Mouse (Mus musculus): ENCODE results near the gene Abr. TPM values are rescaled to one million over a fixed set of nuclear protein-coding genes. Genes with fewer than 3 reads are reported as not detected.

Gene Abr
- polyA plus RNA-seq, 1 experiment from 2014 or later: 76.2 TPM

DNA sequence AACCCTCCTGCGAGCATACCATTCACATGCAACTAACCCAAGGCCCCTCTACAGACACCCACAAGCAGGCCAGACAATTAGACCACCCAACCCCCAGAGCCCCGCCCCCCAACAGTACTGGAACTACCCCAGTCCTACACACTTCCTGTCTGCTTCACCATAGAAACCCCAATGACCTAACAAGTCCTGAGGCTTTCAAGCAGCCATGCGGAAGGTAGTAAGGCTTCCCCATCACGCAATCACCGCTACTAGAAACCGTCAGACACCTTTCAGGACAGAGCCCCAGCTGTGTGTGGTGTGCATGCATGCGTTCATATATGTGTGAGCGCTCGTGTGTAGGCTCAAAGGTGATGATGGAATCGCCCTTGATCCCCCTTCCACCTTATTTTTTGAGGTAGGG, 165.2 kb downstream of the Abr start:
- Histone ChIP-seq H3K27me3 (replicated peaks) (no peaks in the 10 kb centered on the region), H3K9me3 (no peaks in the 10 kb centered on the region), H3K9ac (no peak overlapping the region), H3K4me3 (no peak overlapping the region), H3K4me2 (replicated peaks) (no peak overlapping the region), H3K36me3 (peaks cover 60% of the 10 kb centered on the region), H3K4me1 (peaks cover 14% of the 10 kb centered on the region; the same call in 1 of the 2 replicates), H3K27ac (no peak overlapping the region)
- peak; percentile 38; the same call in 1 of the 2 replicates for ATAC-seq (ENCODE audit: low FRiP score, low read depth)
- 68% methylated on average over 10 of the region's 10 CpGs for WGBS

DNA sequence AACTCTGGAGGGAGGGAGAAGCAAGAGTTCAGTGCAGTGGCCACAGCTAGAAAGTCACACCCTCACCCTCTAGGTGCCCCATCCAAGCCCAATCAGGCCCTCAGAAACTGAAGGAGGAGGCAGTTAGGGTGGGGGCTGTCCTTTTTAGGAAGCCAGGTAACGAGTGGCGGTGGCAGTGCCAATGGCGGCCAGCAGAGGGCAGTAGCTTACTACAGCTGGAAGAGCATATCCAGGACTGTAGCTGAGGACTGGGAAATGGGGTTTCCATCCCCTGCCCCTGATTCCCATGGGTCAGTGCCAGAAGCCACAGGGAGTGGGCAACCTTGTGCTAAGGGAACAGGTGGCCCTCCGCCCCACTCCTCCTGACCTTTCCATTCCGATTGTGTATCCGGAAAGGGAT, 165.9 kb downstream of the Abr start:
- Histone ChIP-seq H3K4me3 (no peak overlapping the region), H3K27me3 (replicated peaks) (no peaks in the 10 kb centered on the region), H3K9me3 (no peaks in the 10 kb centered on the region), H3K27ac (no peak overlapping the region), H3K4me1 (peaks cover 7% of the 10 kb centered on the region; the same call in 1 of the 2 replicates), H3K4me2 (replicated peaks) (no peak overlapping the region), H3K36me3 (peaks cover 58% of the 10 kb centered on the region), H3K9ac (no peak overlapping the region)
- peak; percentile 57 for ATAC-seq (ENCODE audit: low FRiP score, low read depth)
- 13% methylated on average over 6 of the region's 6 CpGs for WGBS

DNA sequence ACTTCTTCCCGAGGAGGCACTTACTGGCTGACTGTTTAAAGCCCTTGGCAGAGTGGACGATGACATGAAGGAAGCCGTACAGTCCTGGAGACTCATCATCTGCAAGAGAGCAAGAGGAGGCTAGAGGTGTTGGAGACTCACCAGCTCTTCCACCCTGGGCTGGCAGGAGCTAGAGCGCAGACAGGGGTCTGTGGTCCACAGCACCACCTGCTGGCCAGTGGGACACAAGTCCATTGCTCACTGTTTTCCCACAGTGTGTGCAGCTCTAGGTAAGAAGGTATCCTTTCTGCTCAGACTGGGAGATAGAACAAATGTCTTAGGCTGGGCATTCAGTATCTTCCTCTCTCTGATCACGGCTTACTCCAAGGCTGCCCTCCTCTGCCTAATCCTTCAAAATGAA, 167.6 kb downstream of the Abr start:
- Histone ChIP-seq H3K36me3 (peaks cover 47% of the 10 kb centered on the region), H3K4me2 (replicated peaks) (no peak overlapping the region), H3K9me3 (no peaks in the 10 kb centered on the region), H3K27me3 (replicated peaks) (no peaks in the 10 kb centered on the region), H3K9ac (no peak overlapping the region), H3K27ac (no peak overlapping the region), H3K4me1 (peaks cover 20% of the 10 kb centered on the region), H3K4me3 (no peak overlapping the region)
- ATAC-seq (ENCODE audit: low FRiP score, low read depth): no peak
- 65% methylated on average over 5 of the region's 5 CpGs for WGBS

DNA sequence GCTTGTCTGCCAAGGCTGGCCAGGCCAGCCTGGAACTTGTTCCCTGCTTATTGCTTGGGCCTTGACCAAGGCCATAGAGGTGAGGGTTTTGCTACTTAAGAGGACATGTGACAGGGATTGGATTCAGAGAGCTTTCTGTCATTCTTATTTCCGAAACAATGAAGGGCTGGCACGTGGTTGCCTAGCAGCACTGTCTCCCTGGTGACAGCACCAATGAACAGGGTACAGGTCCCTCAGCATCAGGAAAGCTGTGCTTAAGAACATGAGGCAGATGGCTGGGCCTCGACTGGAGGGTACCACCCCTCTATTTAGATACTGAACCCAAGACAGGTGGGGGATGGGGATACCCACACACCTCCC, 171.9 kb downstream of the Abr start:
- Histone ChIP-seq H3K27ac (peak overlapping the region; percentile 88), H3K4me3 (no peak overlapping the region), H3K36me3 (peaks cover 30% of the 10 kb centered on the region), H3K9ac (peak overlapping the region; percentile 22; the same call in 1 of the 2 replicates), H3K4me1 (peaks cover 53% of the 10 kb centered on the region), H3K9me3 (no peaks in the 10 kb centered on the region), H3K4me2 (replicated peaks) (peak overlapping the region; percentile 44), H3K27me3 (replicated peaks) (no peaks in the 10 kb centered on the region)
- WGBS: 8% methylated on average over 3 of the region's 3 CpGs
- peak; percentile 86 for ATAC-seq (ENCODE audit: low FRiP score, low read depth)

DNA sequence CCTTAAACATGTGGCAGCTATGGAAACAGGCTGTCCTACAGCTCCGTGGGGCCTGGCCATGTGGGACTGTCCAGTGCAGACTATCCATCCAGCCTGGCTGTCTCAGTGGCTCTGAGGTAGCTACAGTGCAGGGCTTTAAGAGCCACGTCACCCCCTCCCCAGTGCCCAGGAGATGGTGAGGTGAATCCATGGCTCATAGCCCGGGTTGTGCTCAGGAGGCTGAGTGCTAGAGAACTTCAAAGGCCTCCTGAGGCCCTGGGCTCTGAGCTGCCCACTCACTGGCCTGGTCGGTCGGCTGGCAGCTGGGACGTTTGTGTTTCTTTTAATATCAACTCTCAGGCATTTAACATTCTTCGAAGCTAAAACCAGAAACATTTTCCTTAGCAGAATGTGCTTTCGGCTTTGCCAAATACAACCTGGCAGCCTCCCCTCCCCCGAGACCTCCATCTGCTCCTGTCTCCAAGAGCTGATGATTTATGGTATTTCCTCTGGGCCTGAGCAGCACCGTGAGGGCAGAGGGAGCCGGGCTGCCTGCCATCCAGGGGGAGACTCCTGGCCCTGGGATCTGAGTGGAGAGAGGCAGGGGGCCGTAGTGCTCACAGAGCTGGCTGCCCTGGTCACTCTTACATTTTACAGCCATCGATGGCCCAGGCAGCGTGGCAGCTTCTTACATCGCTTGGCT, 172.5 kb downstream of the Abr start:
- Histone ChIP-seq H3K9ac (peak overlapping the region; percentile 22), H3K27me3 (replicated peaks) (no peaks in the 10 kb centered on the region), H3K9me3 (no peaks in the 10 kb centered on the region), H3K36me3 (peaks cover 28% of the 10 kb centered on the region), H3K4me3 (no peak overlapping the region), H3K4me1 (peaks cover 55% of the 10 kb centered on the region), H3K4me2 (replicated peaks) (peak overlapping the region; percentile 44), H3K27ac (peak overlapping the region; percentile 88)
- ATAC-seq (ENCODE audit: low FRiP score, low read depth): peak; percentile 87
- WGBS: 15% methylated on average over 15 of the region's 15 CpGs

DNA sequence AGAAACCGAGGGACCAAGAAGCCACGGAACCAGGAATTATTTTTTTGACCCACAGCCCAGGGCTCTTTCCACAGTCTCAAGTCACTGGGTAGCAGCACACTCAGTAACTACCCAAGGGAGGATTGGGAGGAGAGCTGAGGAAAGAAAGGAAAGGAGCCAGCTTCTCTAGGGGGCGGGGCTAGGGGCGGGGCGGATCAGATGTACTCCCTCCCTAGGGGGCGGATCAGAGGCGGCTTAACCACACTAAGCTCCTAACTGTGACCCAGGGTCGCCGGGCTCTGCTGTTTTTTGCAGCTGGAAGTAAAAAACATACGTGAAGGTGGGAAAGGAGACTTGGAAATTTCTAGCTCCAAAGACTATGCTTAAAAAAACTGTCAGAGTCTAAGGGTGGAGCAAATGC, 175.9 kb downstream of the Abr start:
- no peaks in the 10 kb centered on the region for H3K9me3 ChIP-seq
- H3K36me3 ChIP-seq: peaks cover 21% of the 10 kb centered on the region
- H3K27me3 ChIP-seq (replicated peaks): no peaks in the 10 kb centered on the region
- no peak overlapping the region for H3K27ac ChIP-seq
- no peak for ATAC-seq (ENCODE audit: low FRiP score, low read depth)
- H3K4me3 ChIP-seq: no peak overlapping the region
- WGBS: 1% methylated on average over 10 of the region's 10 CpGs
- no peak overlapping the region for H3K9ac ChIP-seq
- H3K4me2 ChIP-seq (replicated peaks): peak overlapping the region; percentile 24; the same call in 1 of the 2 replicates
- peaks cover 55% of the 10 kb centered on the region for H3K4me1 ChIP-seq

DNA sequence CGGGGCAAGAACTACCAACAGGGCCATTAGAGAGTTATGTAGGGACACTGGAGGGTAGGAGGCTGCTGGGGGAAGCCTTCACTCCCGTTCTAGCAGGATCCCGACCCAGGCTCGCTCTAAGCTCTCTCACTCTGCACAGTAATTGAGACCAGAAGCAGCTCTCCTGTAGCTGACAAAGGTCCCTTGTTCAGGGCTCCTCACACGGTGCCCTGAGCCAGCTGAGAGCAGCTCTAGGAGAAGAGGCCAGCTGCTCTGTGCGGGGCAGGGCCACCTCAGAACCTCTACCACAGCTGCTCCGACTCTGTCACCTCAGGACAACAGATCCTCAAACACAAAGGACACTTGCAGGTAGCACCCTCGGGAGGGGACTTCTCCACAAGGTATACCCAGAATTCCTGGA, 176.7 kb downstream of the Abr start:
- WGBS: 41% methylated on average over 8 of the region's 8 CpGs
- H3K27me3 ChIP-seq (replicated peaks): no peaks in the 10 kb centered on the region
- H3K27ac ChIP-seq: no peak overlapping the region
- no peak for ATAC-seq (ENCODE audit: low FRiP score, low read depth)
- no peak overlapping the region for H3K4me2 ChIP-seq (replicated peaks)
- peaks cover 56% of the 10 kb centered on the region for H3K4me1 ChIP-seq
- no peaks in the 10 kb centered on the region for H3K9me3 ChIP-seq
- H3K4me3 ChIP-seq: no peak overlapping the region
- peaks cover 21% of the 10 kb centered on the region for H3K36me3 ChIP-seq
- H3K9ac ChIP-seq: no peak overlapping the region

DNA sequence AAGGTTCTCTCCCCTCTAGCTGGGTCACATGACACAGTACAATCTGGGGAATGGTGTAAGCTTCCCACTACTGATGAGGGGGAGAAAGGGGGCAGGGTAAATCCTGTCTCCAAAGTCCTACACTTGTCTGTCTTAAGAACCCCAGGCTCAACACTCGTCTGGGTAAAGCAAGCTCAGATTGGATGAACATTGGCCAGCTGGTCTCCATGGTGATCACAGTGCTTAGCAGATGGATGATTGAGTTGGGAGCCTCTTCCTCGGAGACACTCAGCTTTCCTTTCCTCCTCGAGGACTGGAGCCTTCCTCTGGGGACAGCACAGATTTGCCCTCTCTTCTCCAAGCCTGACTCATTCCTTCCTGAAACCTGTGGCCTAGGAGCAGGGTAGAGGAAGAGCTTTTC, 182.4 kb downstream of the Abr start:
- Histone ChIP-seq H3K27ac (no peak overlapping the region), H3K4me3 (no peak overlapping the region), H3K4me2 (replicated peaks) (no peak overlapping the region), H3K9ac (no peak overlapping the region), H3K4me1 (peaks cover 28% of the 10 kb centered on the region), H3K27me3 (replicated peaks) (no peaks in the 10 kb centered on the region; the same call in 1 of the 2 replicates), H3K36me3 (peaks cover 17% of the 10 kb centered on the region), H3K9me3 (no peaks in the 10 kb centered on the region)
- no peak for ATAC-seq (ENCODE audit: low FRiP score, low read depth)
- WGBS: 17% methylated on average over 3 of the region's 3 CpGs

DNA sequence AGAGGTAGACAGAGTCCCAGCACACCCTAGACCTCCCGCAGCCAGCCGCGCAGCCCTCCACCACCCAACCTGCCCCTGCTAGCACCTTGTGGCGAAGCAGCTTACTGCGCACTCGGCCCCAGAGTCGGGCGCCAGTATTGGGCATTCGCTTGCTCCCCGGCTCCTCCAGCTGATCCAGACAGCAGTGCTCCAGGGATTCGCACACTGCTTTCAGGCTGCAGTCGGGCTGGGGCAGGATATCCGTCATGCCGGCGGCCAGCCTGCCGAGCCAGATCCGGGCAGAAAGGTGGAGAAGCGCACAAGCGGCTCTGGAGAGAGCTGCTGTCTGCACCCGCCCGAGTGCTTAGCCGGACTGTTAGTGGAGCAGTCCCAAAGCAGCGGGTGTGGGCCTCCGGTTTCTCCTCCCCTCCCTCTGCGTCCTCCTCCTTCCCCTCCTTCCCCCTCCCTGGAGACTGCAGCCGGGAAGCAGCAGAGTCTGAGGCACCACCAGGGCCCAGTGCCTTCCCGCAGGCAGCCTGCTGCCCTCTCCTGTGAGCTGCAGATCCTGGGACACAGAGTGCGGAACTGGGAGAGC, 185.2 kb downstream of the Abr start:
- WGBS: 10% methylated on average over 28 of the region's 28 CpGs
- Histone ChIP-seq H3K4me1 (peaks cover 28% of the 10 kb centered on the region), H3K36me3 (peaks cover 12% of the 10 kb centered on the region)

DNA sequence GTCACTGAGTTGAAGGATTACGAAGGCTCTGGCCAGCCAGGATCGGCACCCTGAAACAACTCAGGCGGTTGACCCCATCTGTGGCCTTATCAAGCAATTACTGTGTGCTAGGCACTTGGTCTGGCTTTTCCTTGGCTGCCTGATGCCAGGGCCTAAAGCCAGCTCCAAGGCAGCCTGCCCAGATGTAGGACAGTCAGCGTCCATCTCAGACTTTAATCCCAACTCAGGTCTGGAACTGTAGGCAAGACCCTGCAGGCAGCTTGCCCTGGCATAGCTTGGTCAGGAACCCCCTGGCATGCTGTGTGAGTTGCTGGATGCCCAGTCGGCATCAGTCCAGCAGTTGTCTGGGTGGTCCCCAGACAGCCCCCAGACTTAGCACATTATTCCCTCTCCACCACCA, 186.1 kb downstream of the Abr start:
- peaks cover 28% of the 10 kb centered on the region for H3K4me1 ChIP-seq
- H3K9ac ChIP-seq: no peak overlapping the region
- peaks cover 12% of the 10 kb centered on the region for H3K36me3 ChIP-seq
- no peak for ATAC-seq (ENCODE audit: low FRiP score, low read depth)
- H3K27me3 ChIP-seq (replicated peaks): no peaks in the 10 kb centered on the region; the same call in 1 of the 2 replicates
- 88% methylated on average over 5 of the region's 5 CpGs for WGBS
- no peak overlapping the region for H3K27ac ChIP-seq
- H3K4me3 ChIP-seq: no peak overlapping the region
- H3K4me2 ChIP-seq (replicated peaks): peak overlapping the region; percentile 57; the same call in 1 of the 2 replicates
- no peaks in the 10 kb centered on the region for H3K9me3 ChIP-seq

More for the DNA sequence above, 185.2 kb downstream of the Abr start:
- Histone ChIP-seq H3K9ac (peak overlapping the region; percentile 48), H3K27me3 (replicated peaks) (no peaks in the 10 kb centered on the region; the same call in 1 of the 2 replicates), H3K9me3 (no peaks in the 10 kb centered on the region), H3K4me2 (replicated peaks) (peak overlapping the region; percentile 57), H3K27ac (peak overlapping the region; percentile 37; the same call in 1 of the 2 replicates), H3K4me3 (peak overlapping the region; percentile 29)
- ATAC-seq (ENCODE audit: low FRiP score, low read depth): 0 out of 2 replicates have a peak, but pooled peaks have one; percentile 51

DNA sequence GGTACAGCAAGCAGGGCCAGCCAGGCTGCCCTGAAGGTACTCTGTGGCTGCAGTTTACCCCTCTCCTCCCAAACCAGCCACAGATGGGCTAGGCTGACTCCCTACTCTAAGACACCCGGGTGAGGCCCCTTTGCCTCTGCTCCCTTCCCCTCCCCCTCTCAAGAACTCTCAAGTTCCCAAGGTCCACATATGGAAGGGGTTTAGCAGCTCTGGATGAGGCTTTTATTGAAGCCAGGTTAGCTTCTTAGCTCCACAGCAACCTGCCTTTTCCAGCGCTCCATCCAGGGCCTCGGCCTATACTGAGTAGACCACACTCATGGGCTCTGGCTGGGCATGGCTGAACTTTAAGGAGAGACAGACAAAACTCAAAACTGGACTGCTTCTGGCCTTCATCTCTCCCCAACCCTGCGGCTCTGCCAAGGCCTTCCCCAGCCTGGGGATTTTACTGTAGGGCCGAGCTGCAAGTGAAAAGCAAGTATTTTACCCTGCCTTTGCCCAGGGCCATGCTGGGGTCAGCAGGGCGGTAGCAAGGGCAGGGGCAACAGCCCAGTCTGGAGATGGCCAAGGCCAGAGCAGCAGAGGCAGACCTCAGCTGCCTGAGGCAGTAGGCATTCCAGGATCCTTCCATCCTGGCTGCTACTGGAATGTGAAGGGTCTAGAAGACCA, 192.0 kb downstream of the Abr start:
- Histone ChIP-seq H3K36me3 (peaks cover 11% of the 10 kb centered on the region), H3K4me1 (peaks cover 9% of the 10 kb centered on the region), H3K27me3 (replicated peaks) (no peaks in the 10 kb centered on the region), H3K4me2 (replicated peaks) (no peak overlapping the region), H3K4me3 (no peak overlapping the region), H3K27ac (no peak overlapping the region), H3K9ac (0 out of 2 replicates have a peak overlapping the region, but pooled peaks have one; percentile 21), H3K9me3 (no peaks in the 10 kb centered on the region)
- 68% methylated on average over 6 of the region's 6 CpGs for WGBS
- no peak for ATAC-seq (ENCODE audit: low FRiP score, low read depth)

DNA sequence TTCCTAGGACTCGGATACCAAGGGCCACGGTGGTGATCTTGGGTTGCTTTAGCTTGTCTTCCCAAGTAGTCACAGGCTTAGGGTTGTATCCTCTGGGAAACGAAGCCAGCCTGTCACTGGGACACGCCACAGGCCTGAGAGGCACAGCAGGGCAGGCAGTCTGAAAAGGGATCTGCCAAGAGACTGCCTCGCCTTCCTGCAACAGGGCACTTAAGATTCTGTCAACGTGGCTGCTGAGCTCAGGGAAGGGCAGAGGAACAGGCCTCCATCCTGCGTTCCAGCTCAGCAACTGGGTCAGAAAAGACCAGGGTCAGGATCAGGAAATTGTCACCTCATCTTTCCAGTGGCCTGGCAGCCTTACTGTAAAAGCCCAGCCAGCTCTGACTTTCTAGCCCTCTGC, 192.6 kb downstream of the Abr start:
- ATAC-seq (ENCODE audit: low FRiP score, low read depth): no peak
- Histone ChIP-seq H3K4me3 (no peak overlapping the region), H3K9me3 (no peaks in the 10 kb centered on the region), H3K4me1 (peaks cover 9% of the 10 kb centered on the region), H3K27ac (no peak overlapping the region), H3K27me3 (replicated peaks) (no peaks in the 10 kb centered on the region), H3K36me3 (peaks cover 16% of the 10 kb centered on the region), H3K4me2 (replicated peaks) (no peak overlapping the region), H3K9ac (0 out of 2 replicates have a peak overlapping the region, but pooled peaks have one; percentile 21)
- 72% methylated on average over 7 of the region's 7 CpGs for WGBS
